Mouse (Mus musculus): Measurements from ENCODE around the gene Zbtb20. TPM values are rescaled to one million over a fixed set of nuclear protein-coding genes. Genes with fewer than 3 reads are reported as not detected.

Gene Zbtb20
- polyA plus RNA-seq, 1 experiment from 2014 or later: 15.4 TPM

GRCm38 (mm10) chr16:43662124-43663004 lies 786.7 kb downstream of the Zbtb20 start:
- no peak overlapping the region for H3K27ac ChIP-seq (replicated peaks; ENCODE audit: low read depth, low read length)
- 84% methylated on average over 10 of the region's 10 CpGs for WGBS
- no peaks in the 10 kb centered on the region for H3K27me3 ChIP-seq (ENCODE audit: control insufficient read depth, insufficient read depth, low read length)
- no peak overlapping the region for H3K4me3 ChIP-seq (ENCODE audit: low read depth, low read length)
- ATAC-seq (replicated peaks; ENCODE audit: insufficient number of reproducible peaks, low FRiP score, low TSS enrichment, low read depth) (no peak), DNase-seq (ENCODE audit: low spot score) (no peak)
- H3K4me2 ChIP-seq (ENCODE audit: low read depth, low read length): no peak overlapping the region
- H3K4me1 ChIP-seq (ENCODE audit: control insufficient read depth, insufficient read depth, low read length): no peaks in the 10 kb centered on the region
- H3K9me3 ChIP-seq (replicated peaks; ENCODE audit: control insufficient read depth, low read length): no peaks in the 10 kb centered on the region
- no peaks in the 10 kb centered on the region for H3K36me3 ChIP-seq (replicated peaks; ENCODE audit: control insufficient read depth, insufficient read depth, low read depth, low read length)
- H3K9ac ChIP-seq (replicated peaks; ENCODE audit: low read length): no peak overlapping the region

- DNase-seq (ENCODE audit: low spot score) (no peak), ATAC-seq (replicated peaks; ENCODE audit: insufficient number of reproducible peaks, low FRiP score, low TSS enrichment, low read depth) (no peak)
- Histone ChIP-seq H3K9me3 (replicated peaks; ENCODE audit: control insufficient read depth, low read length) (no peaks in the 10 kb centered on the region), H3K36me3 (replicated peaks; ENCODE audit: control insufficient read depth, insufficient read depth, low read depth, low read length) (no peaks in the 10 kb centered on the region), H3K4me3 (ENCODE audit: low read depth, low read length) (no peak within 1 kb of the TSS), H3K27ac (replicated peaks; ENCODE audit: low read depth, low read length) (no peak within 1 kb of the TSS), H3K9ac (replicated peaks; ENCODE audit: low read length) (no peak within 1 kb of the TSS), H3K4me1 (ENCODE audit: control insufficient read depth, insufficient read depth, low read length) (no peaks in the 10 kb centered on the region), H3K27me3 (ENCODE audit: control insufficient read depth, insufficient read depth, low read length) (no peaks in the 10 kb centered on the region), H3K4me2 (ENCODE audit: low read depth, low read length) (no peak within 1 kb of the TSS)
- 74% methylated on average over 7 of the region's 7 CpGs for WGBS
Observed at GRCm38 (mm10) chr16:43663978-43664579, 788.4 kb downstream of the Zbtb20 start, which contains the start of gene Tigit. Gene Tigit, minus strand, starts transcription at chr16:43664146.

GRCm38 (mm10) chr16:43664861-43665260 lies 789.2 kb downstream of the Zbtb20 start:
- Histone ChIP-seq H3K9ac (replicated peaks; ENCODE audit: low read length) (no peak overlapping the region), H3K4me3 (ENCODE audit: low read depth, low read length) (no peak overlapping the region), H3K27ac (replicated peaks; ENCODE audit: low read depth, low read length) (no peak overlapping the region), H3K36me3 (replicated peaks; ENCODE audit: control insufficient read depth, insufficient read depth, low read depth, low read length) (no peaks in the 10 kb centered on the region), H3K4me2 (ENCODE audit: low read depth, low read length) (no peak overlapping the region), H3K9me3 (replicated peaks; ENCODE audit: control insufficient read depth, low read length) (no peaks in the 10 kb centered on the region), H3K4me1 (ENCODE audit: control insufficient read depth, insufficient read depth, low read length) (no peaks in the 10 kb centered on the region), H3K27me3 (ENCODE audit: control insufficient read depth, insufficient read depth, low read length) (no peaks in the 10 kb centered on the region)
- DNase-seq (ENCODE audit: low spot score): no peak
- no peak for ATAC-seq (replicated peaks; ENCODE audit: insufficient number of reproducible peaks, low FRiP score, low TSS enrichment, low read depth)

GRCm38 (mm10) chr16:43668294-43668693 lies 792.6 kb downstream of the Zbtb20 start:
- H3K4me2 ChIP-seq (ENCODE audit: low read depth, low read length): no peak overlapping the region
- H3K27me3 ChIP-seq (ENCODE audit: control insufficient read depth, insufficient read depth, low read length): no peaks in the 10 kb centered on the region
- no peak overlapping the region for H3K27ac ChIP-seq (replicated peaks; ENCODE audit: low read depth, low read length)
- H3K36me3 ChIP-seq (replicated peaks; ENCODE audit: control insufficient read depth, insufficient read depth, low read depth, low read length): no peaks in the 10 kb centered on the region
- no peaks in the 10 kb centered on the region for H3K4me1 ChIP-seq (ENCODE audit: control insufficient read depth, insufficient read depth, low read length)
- H3K9me3 ChIP-seq (replicated peaks; ENCODE audit: control insufficient read depth, low read length): no peaks in the 10 kb centered on the region
- no peak overlapping the region for H3K9ac ChIP-seq (replicated peaks; ENCODE audit: low read length)
- WGBS: 94% methylated on average over 3 of the region's 3 CpGs
- no peak for DNase-seq (ENCODE audit: low spot score)
- H3K4me3 ChIP-seq (ENCODE audit: low read depth, low read length): no peak overlapping the region
- no peak for ATAC-seq (replicated peaks; ENCODE audit: insufficient number of reproducible peaks, low FRiP score, low TSS enrichment, low read depth)

- no peak overlapping the region for H3K4me2 ChIP-seq (ENCODE audit: low read depth, low read length)
- no peaks in the 10 kb centered on the region for H3K36me3 ChIP-seq (replicated peaks; ENCODE audit: control insufficient read depth, insufficient read depth, low read depth, low read length)
- DNase-seq (ENCODE audit: low spot score): no peak
- no peaks in the 10 kb centered on the region for H3K4me1 ChIP-seq (ENCODE audit: control insufficient read depth, insufficient read depth, low read length)
- H3K27me3 ChIP-seq (ENCODE audit: control insufficient read depth, insufficient read depth, low read length): no peaks in the 10 kb centered on the region
- H3K9ac ChIP-seq (replicated peaks; ENCODE audit: low read length): no peak overlapping the region
- no peak overlapping the region for H3K27ac ChIP-seq (replicated peaks; ENCODE audit: low read depth, low read length)
- no peak overlapping the region for H3K4me3 ChIP-seq (ENCODE audit: low read depth, low read length)
- WGBS: 84% methylated on average over 1 of the region's 1 CpGs
- no peaks in the 10 kb centered on the region for H3K9me3 ChIP-seq (replicated peaks; ENCODE audit: control insufficient read depth, low read length)
- no peak for ATAC-seq (replicated peaks; ENCODE audit: insufficient number of reproducible peaks, low FRiP score, low TSS enrichment, low read depth)
Observed at GRCm38 (mm10) chr16:43671972-43672371, 796.3 kb downstream of the Zbtb20 start.

- Histone ChIP-seq H3K4me2 (ENCODE audit: low read depth, low read length) (no peak overlapping the region), H3K27ac (replicated peaks; ENCODE audit: low read depth, low read length) (no peak overlapping the region), H3K9ac (replicated peaks; ENCODE audit: low read length) (no peak overlapping the region), H3K9me3 (replicated peaks; ENCODE audit: control insufficient read depth, low read length) (no peaks in the 10 kb centered on the region), H3K27me3 (ENCODE audit: control insufficient read depth, insufficient read depth, low read length) (no peaks in the 10 kb centered on the region), H3K36me3 (replicated peaks; ENCODE audit: control insufficient read depth, insufficient read depth, low read depth, low read length) (no peaks in the 10 kb centered on the region), H3K4me3 (ENCODE audit: low read depth, low read length) (no peak overlapping the region), H3K4me1 (ENCODE audit: control insufficient read depth, insufficient read depth, low read length) (no peaks in the 10 kb centered on the region)
- ATAC-seq (replicated peaks; ENCODE audit: insufficient number of reproducible peaks, low FRiP score, low TSS enrichment, low read depth): no peak
- DNase-seq (ENCODE audit: low spot score): no peak
Observed at GRCm38 (mm10) chr16:43672697-43673096, 797.0 kb downstream of the Zbtb20 start.

- WGBS: 46% methylated on average over 3 of the region's 3 CpGs
- no peaks in the 10 kb centered on the region for H3K27me3 ChIP-seq (ENCODE audit: control insufficient read depth, insufficient read depth, low read length)
- no peaks in the 10 kb centered on the region for H3K4me1 ChIP-seq (ENCODE audit: control insufficient read depth, insufficient read depth, low read length)
- no peak overlapping the region for H3K4me2 ChIP-seq (ENCODE audit: low read depth, low read length)
- H3K36me3 ChIP-seq (replicated peaks; ENCODE audit: control insufficient read depth, insufficient read depth, low read depth, low read length): no peaks in the 10 kb centered on the region
- no peaks in the 10 kb centered on the region for H3K9me3 ChIP-seq (replicated peaks; ENCODE audit: control insufficient read depth, low read length)
- no peak overlapping the region for H3K4me3 ChIP-seq (ENCODE audit: low read depth, low read length)
- DNase-seq (ENCODE audit: low spot score): no peak
- no peak overlapping the region for H3K9ac ChIP-seq (replicated peaks; ENCODE audit: low read length)
- ATAC-seq (replicated peaks; ENCODE audit: insufficient number of reproducible peaks, low FRiP score, low TSS enrichment, low read depth): no peak
- no peak overlapping the region for H3K27ac ChIP-seq (replicated peaks; ENCODE audit: low read depth, low read length)
Observed at GRCm38 (mm10) chr16:43674400-43674799, 798.7 kb downstream of the Zbtb20 start.

GRCm38 (mm10) chr16:43687968-43688367 lies 812.3 kb downstream of the Zbtb20 start:
- DNase-seq (ENCODE audit: low spot score) (no peak), ATAC-seq (replicated peaks; ENCODE audit: insufficient number of reproducible peaks, low FRiP score, low TSS enrichment, low read depth) (no peak)
- Histone ChIP-seq H3K9ac (replicated peaks; ENCODE audit: low read length) (no peak overlapping the region), H3K4me3 (ENCODE audit: low read depth, low read length) (no peak overlapping the region), H3K27me3 (ENCODE audit: control insufficient read depth, insufficient read depth, low read length) (no peaks in the 10 kb centered on the region), H3K4me2 (ENCODE audit: low read depth, low read length) (no peak overlapping the region), H3K9me3 (replicated peaks; ENCODE audit: control insufficient read depth, low read length) (no peaks in the 10 kb centered on the region), H3K27ac (replicated peaks; ENCODE audit: low read depth, low read length) (no peak overlapping the region), H3K36me3 (replicated peaks; ENCODE audit: control insufficient read depth, insufficient read depth, low read depth, low read length) (no peaks in the 10 kb centered on the region), H3K4me1 (ENCODE audit: control insufficient read depth, insufficient read depth, low read length) (no peaks in the 10 kb centered on the region)
- 89% methylated on average over 2 of the region's 2 CpGs for whole genome bisulfite sequencing

All from embryonic facial prominence, embryonic 11.5 days (tissue).